Mouse (Mus musculus): ENCODE measurements at regions not wholly inside any gene's neighbourhood (a gene's known extent, or its start where the extent isn't known, plus 50 kb on each side); places are given as distances from the start of the nearest gene placed in this dataset.

GRCm38 (mm10) chr14:98833230-98833999 is 160.7 kb downstream of the Rpl36a-ps1 start:
- no peak for DNase-seq (ENCODE audit: low spot score)

DNA sequence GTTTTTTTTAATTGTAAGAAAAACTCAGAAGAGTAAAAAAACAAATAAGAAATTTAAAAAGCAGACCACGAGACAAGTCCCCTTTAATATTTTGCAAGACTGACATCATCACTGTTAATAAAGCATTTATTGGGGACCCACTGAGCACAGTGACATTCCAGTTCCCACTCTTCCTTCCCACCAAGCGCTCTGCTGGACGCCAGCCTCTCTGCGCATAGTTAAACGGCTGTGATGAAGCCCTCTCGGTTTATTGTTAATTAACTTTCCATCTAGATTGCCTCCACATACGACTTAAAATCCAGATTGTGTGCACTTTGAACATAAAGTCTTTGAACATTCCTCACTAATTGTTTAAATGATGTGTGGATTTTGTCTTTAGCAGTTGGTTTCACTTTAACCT is 161.7 kb downstream of the Rpl36a-ps1 start:
- no peak for DNase-seq (ENCODE audit: low spot score)

DNA sequence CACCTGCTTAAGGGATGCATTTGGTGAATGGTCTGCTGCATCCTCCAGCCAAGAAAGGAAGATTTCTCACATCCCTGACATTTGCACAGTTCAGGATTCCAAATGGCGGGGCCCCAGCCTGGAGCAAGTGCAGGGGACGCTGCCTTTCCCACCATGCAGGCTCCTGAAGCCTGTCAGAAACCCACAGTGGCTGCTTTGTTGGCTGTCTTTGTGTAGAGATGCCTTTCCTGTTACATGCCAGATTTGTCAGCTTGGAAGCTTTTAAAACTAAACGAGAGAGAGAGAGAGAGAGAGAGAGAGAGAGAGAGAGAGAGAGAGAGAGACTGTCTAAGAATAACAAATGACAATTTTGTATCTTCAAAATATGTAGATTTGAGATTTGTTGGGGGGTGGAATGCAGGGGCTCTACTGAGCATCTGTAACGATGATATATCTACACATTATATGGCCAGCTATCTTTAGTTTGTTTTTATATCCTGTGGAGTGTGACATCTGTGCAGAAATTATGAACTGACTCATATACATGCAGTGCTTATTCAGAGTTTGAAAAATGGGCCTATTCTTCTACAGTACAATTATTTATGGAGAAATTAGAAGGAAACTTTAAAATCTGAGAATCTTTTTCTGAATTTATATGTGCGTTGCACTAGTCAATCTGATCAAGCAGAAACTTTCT is 164.0 kb downstream of the Rpl36a-ps1 start:
- no peak for DNase-seq (ENCODE audit: low spot score)

DNA sequence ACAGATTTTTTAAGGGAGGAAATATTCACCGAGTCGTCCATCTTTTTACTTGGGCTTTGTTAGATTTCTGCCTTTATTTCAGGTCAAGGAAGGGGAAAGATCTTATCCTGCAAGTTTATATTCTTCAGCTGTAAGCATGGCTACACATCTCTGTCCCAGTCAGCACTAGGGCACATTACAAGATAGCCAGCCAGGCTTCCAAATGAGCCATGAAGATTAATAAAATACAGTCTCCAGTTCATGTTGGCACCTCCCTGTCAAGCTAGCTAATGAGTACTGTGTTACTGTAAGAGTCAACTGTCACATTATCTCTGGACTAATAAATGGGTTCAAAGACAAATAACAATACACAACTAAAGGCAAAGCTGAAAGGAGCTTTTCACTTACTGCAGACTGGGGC is 166.6 kb downstream of the Rpl36a-ps1 start:
- no peak for DNase-seq (ENCODE audit: low spot score)

GRCm38 (mm10) chr14:98813657-98814056 is 180.5 kb downstream of the Rpl36a-ps1 start:
- no peak for DNase-seq (ENCODE audit: low spot score)

DNA sequence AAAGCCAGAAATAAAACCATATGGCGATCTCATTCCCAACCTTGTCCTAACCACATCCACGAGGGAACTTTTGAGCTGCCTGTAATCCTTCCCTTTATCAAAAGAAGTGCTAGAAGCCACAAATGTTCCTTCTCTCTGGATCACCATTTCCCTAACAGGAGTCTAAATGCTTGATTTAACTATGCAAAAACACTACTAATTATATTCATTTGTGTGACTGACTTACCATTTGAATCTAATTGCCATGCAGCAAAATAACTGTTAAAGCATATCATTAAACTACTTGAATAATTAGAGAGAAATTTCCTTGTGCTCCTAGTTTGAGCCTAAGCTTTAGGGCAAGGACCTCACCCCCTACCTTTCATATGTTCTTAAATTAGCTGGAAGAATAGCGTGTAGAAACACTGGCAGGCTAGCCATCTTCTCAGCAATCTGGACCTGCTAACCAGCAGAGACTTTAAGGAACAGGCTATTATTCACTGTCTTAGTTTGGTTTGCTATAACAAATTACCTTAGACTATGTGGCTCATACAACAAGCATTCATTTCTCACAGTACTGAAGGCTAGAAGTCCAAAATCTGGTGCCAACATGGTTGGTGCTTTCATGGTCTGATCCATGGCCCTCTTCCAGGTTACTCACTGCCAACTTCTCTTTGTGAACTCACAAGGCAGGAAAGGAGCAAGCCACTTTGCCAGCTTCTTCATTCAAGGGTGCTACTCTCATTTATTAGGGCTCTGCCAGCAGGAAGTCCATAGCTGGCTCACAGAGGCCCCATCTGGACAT is 183.7 kb downstream of the Rpl36a-ps1 start:
- DNase-seq (ENCODE audit: low spot score): no peak

DNA sequence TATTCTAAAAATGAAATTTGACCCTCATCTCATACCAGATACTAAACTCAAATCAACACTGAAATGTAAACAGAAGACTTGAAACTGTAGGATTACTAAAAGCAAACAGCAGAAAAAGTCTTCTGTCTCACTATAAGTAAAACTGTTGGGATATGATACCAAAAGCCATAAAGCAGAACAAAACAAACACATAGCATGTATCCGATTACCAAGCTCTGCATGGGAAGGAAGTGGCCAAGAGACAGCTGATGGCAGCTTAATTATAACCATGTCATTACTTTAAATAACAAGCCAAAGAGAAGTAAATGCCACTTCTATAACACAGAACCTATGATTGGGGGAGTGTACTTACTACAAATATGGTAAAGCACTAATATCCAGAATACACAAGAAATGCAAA is 186.0 kb downstream of the Rpl36a-ps1 start:
- DNase-seq (ENCODE audit: low spot score): no peak

GRCm38 (mm10) chr14:98805066-98805465 is 189.1 kb downstream of the Rpl36a-ps1 start:
- no peak for DNase-seq (ENCODE audit: low spot score)

GRCm38 (mm10) chr14:98801293-98801692 is 192.8 kb downstream of the Rpl36a-ps1 start:
- DNase-seq (ENCODE audit: low spot score): no peak

DNA sequence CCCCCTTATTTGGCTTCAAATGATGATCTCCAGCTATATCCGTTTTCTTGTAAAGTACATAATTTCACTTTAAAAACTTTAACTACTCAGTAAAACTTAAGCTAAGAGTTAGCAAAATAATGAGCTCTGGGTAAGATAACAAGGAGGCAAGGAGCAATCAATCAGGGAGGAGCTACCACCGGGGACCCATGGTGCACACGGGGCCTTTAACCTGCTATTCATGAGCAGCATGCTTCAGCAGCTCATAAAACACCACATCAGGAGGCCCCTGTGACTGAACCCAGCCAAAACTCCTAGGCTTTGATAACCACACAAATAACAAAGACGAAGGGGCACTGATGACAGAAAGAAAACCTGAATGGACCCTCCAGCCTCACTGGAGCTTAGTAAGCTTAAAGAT is 202.1 kb downstream of the Rpl36a-ps1 start:
- DNase-seq (ENCODE audit: low spot score): no peak

DNA sequence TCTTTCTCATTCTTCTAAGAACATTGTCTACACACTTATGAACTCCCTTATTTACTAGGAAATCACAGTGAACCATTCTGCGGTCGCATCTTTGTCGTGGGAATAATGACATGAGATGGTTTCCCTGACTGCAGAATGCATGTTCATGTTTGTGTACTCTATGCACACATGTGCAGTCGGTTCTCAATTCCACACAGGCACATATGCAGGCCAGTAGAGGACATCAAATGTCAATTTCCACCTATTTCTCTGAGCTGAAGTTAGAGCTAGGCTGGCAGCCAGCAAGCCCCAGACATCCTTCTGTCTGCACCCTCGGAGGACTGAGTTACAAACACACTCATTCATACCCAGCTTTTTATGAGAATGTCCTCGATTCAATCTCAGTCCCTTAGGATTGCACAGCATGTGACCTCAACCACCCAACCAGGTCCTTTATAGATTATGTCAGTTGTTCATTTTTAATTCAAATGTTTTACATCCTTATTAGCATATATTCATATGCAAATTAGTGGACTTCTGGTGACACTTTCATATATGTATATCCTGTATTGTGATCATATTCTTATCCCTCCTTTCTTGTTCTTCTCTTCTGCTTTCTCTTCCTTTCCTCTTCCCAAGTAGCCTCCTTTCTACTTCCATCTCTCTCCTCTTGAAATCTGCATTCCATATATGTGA is 202.7 kb downstream of the Rpl36a-ps1 start:
- no peak for DNase-seq (ENCODE audit: low spot score)

DNA sequence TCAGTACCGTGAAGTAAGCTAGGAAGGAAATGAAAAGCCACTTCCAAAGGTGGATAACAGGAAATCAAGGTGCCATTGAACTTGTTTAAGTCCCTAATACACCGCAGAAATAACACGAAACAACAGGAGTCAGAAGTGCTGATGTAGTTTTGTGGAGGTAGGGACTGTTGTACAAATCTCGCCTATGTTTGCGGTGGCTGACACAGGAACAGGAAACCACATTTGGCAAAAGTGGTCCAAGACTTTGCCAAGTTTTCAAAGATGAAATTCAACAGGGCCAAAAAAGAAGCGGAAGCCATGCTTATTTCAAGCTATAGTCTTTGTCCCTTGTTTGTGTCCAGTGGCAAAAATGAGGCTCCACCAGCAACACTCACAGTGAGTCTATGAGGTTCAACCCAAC is 204.3 kb downstream of the Rpl36a-ps1 start:
- DNase-seq (ENCODE audit: low spot score): no peak

DNA sequence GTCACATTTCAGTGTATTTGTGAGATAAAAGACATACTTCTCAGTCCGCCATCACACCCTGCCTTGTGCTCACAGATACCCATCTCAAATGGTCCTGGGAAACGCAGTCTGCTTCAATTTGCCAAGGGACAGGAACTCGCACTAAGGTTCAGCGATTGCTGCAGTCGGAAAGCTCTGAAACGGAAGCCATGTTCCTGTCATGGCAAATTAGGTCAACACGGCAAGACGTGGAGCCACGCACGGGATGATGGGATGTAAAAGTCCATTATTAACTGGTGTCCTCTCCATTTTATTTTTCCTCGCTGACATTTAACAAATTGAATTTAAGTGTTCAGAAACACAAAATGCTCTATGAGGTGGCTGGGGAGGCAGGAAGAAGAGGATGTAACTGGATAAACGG is 212.4 kb downstream of the Rpl36a-ps1 start:
- DNase-seq (ENCODE audit: low spot score): no peak

DNA sequence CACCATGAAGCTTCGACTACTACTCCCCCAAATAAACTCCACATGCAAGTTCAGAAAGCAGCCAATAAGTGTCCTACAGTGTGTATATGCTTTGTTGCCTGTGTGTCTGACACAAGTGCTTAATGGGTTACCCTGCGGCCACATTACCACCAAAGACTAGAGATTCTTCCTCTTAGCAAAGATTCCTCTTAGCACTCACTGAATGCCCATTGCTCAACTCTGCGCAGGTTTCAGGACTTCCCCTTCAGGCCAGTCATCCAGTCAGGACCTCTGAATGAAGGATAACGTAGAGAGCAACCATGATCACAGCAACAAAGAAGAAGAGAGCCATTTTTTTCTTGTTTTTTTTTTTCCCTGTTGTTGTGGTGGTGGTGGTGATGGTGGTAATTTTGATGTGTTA is 222.0 kb downstream of the Rpl36a-ps1 start:
- no peak for DNase-seq (ENCODE audit: low spot score)

DNA sequence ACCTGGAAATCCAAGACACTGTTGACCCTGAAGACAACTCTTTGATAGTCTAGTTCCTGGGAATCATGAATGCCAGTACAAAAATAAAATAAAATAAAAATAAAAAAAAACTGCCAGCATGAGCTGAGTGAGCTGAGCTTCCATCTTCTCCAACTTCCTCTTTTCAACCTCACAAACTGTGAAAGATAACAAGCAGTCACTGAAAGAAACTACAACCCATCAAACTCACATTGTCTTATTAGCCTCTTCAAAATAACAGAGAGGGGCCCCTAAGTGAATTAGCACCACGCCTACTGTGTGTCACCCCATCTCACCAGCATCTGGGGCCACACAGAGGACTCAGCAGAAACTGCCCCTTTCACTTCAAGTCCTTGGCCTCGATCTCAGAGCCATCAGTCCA is 225.3 kb downstream of the Rpl36a-ps1 start:
- DNase-seq (ENCODE audit: low spot score): no peak

DNA sequence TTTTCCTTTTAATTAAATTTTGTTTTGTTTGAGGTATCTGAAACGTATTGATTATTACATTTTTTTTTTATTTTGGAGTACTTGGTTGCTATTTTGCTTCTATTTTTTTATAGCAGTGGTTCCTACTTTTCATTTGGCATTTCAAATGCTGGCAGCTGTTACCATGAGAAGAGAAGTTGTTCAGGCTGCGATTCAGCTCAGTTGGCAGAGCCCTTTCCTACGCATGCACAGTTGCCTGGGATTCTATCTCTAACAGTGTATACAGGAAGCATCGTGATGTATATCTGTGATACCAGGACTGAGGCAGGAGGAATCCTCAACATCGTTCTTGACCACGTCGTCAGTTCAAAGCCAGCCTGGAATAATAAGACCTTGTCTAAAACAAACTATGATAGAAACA is 226.6 kb downstream of the Rpl36a-ps1 start:
- no peak for DNase-seq (ENCODE audit: low spot score)

DNA sequence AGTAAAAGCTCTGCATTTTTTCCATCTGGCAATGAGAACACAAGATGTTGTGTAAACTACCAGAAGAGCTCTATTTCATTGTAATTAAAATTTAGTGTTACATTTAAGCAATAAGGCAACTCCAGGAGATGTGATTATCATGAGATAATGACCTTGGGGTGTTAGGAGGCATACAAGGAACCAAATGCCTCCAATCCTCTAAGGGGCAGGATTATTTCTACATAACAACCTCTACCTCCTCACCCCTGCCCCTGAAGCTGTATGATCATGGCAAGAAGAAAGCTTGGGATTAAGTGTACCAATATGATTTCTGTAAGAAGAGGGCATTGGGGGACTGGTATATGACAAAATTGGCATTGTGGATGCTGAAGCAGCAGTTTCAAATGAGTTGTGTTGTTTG is 228.8 kb downstream of the Rpl36a-ps1 start:
- DNase-seq (ENCODE audit: low spot score): no peak

DNA sequence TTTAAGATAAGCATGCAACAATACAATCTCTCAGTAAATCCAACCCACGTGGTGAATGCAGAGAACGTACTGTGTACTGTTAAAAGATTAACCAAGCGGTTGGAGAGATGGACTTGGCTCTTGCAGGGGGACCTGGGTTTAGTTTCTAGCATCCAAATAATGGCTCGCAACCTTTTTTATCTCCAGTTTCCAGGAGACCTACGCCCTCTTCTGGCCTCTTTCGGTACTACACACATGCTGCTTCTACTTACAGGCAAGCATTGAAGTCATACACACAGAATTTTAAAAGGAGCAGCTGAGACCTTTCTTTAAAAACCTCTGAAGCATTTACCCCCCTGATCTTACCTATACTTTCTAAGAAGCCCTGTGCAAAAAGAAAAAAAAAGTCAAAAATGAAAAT is 243.4 kb downstream of the Rpl36a-ps1 start:
- no peak for DNase-seq (ENCODE audit: low spot score)

- no peak for DNase-seq (ENCODE audit: low spot score)
Measured at GRCm38 (mm10) chr14:98749086-98750027, 244.8 kb downstream of the Rpl36a-ps1 start.

- DNase-seq (ENCODE audit: low spot score): no peak
Measured at GRCm38 (mm10) chr14:98747159-98747775, 246.9 kb downstream of the Rpl36a-ps1 start.

DNA sequence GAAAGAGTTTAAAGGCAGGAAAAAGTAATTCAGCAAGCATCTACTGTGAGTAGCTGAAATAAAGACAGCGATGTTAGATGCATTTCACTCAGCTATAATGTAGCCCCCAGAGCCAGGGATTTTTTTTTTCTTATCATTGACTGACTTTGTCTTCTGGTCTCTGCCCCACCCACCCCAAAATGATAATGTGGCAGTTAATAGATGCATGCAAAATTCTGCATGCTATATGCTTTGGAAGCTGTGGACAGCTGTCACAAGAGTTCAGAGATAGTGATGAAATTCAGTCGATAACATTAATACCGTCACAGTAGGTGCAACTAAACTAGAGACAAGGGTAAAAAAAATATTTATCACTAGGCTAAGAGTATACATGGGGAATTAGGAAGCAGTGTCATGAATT is 263.7 kb downstream of the Rpl36a-ps1 start:
- no peak for DNase-seq (ENCODE audit: low spot score)

Data from urinary bladder, postnatal 25 days (tissue).